Mouse (Mus musculus): Measurements from ENCODE around the gene Spred2. TPM values are rescaled to one million over a fixed set of nuclear protein-coding genes. Genes with fewer than 3 reads are reported as not detected.

Gene Spred2
- polyA plus RNA-seq, 1 experiment from 2014 or later: 4.1 TPM

- no peak overlapping the region for H3K4me3 ChIP-seq (ENCODE audit: control insufficient read depth in 1 of 2, insufficient read depth in 1 of 2, low read depth in 1 of 2, low read length in 2 of 2)
- no peaks in the 10 kb centered on the region for H3K27me3 ChIP-seq (ENCODE audit: control insufficient read depth, insufficient read depth, low read length)
- ATAC-seq (ENCODE audit: insufficient number of reproducible peaks, insufficient read depth, low FRiP score, low read depth): no peak
- H3K4me2 ChIP-seq (ENCODE audit: low read length): no peak overlapping the region
- peaks cover 6 to 21% of the 10 kb centered on the region in 2 experiments; a peak in 3 of 4 replicates for H3K4me1 ChIP-seq (ENCODE audit: control insufficient read depth in 2 of 2, insufficient read depth in 2 of 2, low read length in 2 of 2)
- 0 out of 2 replicates have a peak, but pooled peaks cover 4% of the 10 kb centered on the region for H3K36me3 ChIP-seq (ENCODE audit: control insufficient read depth, insufficient read depth, low read length)
- no peaks in the 10 kb centered on the region for H3K9me3 ChIP-seq (ENCODE audit: control insufficient read depth, low read length)
- no peak overlapping the region for H3K27ac ChIP-seq (replicated peaks in 1 of 2; ENCODE audit: control insufficient read depth in 1 of 2, insufficient read depth in 1 of 2, low read depth in 2 of 2, low read length in 2 of 2)
- no peak overlapping the region for H3K9ac ChIP-seq (ENCODE audit: low read length)
- WGBS: 90% methylated on average over 6 of the region's 6 CpGs
Measured at GRCm38 (mm10) chr11:19944701-19945100, 20.5 kb downstream of the Spred2 start.

DNA sequence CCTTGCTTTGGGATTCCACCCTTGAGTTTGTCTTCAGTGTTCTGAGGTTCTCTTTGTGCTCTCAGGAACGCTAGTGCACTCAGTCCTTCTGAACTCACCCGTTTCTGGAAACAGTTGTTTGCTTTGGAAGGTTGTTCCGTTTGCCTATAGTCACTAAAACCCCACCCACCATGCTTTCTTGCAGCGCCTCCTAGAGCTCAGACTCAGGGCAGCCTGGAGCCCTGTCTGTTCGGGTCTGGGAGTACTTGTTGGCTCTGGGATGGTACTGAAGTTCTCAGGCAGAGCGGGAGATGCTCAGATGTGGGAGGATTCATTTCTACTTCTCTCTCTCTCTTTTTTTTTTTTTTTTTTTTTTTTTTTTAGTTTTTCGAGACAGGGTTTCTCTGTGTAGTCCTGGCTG, 22.5 kb downstream of the Spred2 start:
- 85% methylated on average over 6 of the region's 7 CpGs for WGBS
- Histone ChIP-seq H3K9ac (ENCODE audit: low read length) (no peak overlapping the region), H3K9me3 (ENCODE audit: control insufficient read depth, low read length) (no peaks in the 10 kb centered on the region)

GRCm38 (mm10) chr11:19947626-19948135, 23.5 kb downstream of the Spred2 start:
- 73% methylated on average over 7 of the region's 7 CpGs for WGBS

More for the DNA sequence above, 22.5 kb downstream of the Spred2 start:
- ATAC-seq (ENCODE audit: insufficient number of reproducible peaks, insufficient read depth, low FRiP score, low read depth): no peak
- Histone ChIP-seq H3K4me2 (ENCODE audit: low read length) (no peak overlapping the region), H3K4me3 (ENCODE audit: control insufficient read depth in 1 of 2, insufficient read depth in 1 of 2, low read depth in 1 of 2, low read length in 2 of 2) (no peak overlapping the region), H3K36me3 (ENCODE audit: control insufficient read depth, insufficient read depth, low read length) (no peaks in the 10 kb centered on the region), H3K27me3 (ENCODE audit: control insufficient read depth, insufficient read depth, low read length) (no peaks in the 10 kb centered on the region), H3K27ac (replicated peaks in 1 of 2; ENCODE audit: control insufficient read depth in 1 of 2, insufficient read depth in 1 of 2, low read depth in 2 of 2, low read length in 2 of 2) (no peak overlapping the region), H3K4me1 (ENCODE audit: control insufficient read depth in 2 of 2, insufficient read depth in 2 of 2, low read length in 2 of 2) (peaks cover 13 to 31% of the 10 kb centered on the region in 2 experiments; a peak in 3 of 4 replicates)

GRCm38 (mm10) chr11:19949725-19950124, 25.6 kb downstream of the Spred2 start:
- H3K4me1 ChIP-seq (ENCODE audit: control insufficient read depth in 2 of 2, insufficient read depth in 2 of 2, low read length in 2 of 2): peaks cover 21 to 43% of the 10 kb centered on the region in 2 experiments

More at GRCm38 (mm10) chr11:19947626-19948135, 23.5 kb downstream of the Spred2 start:
- H3K36me3 ChIP-seq (ENCODE audit: control insufficient read depth, insufficient read depth, low read length): no peaks in the 10 kb centered on the region
- H3K4me1 ChIP-seq (ENCODE audit: control insufficient read depth in 2 of 2, insufficient read depth in 2 of 2, low read length in 2 of 2): peaks cover 15 to 37% of the 10 kb centered on the region in 2 experiments
- no peaks in the 10 kb centered on the region for H3K27me3 ChIP-seq (ENCODE audit: control insufficient read depth, insufficient read depth, low read length)
- no peak for ATAC-seq (ENCODE audit: insufficient number of reproducible peaks, insufficient read depth, low FRiP score, low read depth)
- no peak overlapping the region for H3K4me2 ChIP-seq (ENCODE audit: low read length)
- H3K9me3 ChIP-seq (ENCODE audit: control insufficient read depth, low read length): no peaks in the 10 kb centered on the region
- no peak overlapping the region for H3K27ac ChIP-seq (replicated peaks in 1 of 2; ENCODE audit: control insufficient read depth in 1 of 2, insufficient read depth in 1 of 2, low read depth in 2 of 2, low read length in 2 of 2)
- H3K4me3 ChIP-seq (ENCODE audit: control insufficient read depth in 1 of 2, insufficient read depth in 1 of 2, low read depth in 1 of 2, low read length in 2 of 2): no peak overlapping the region
- H3K9ac ChIP-seq (ENCODE audit: low read length): no peak overlapping the region

GRCm38 (mm10) chr11:19950169-19950568, 26.0 kb downstream of the Spred2 start:
- Histone ChIP-seq H3K4me3 (ENCODE audit: control insufficient read depth in 1 of 2, insufficient read depth in 1 of 2, low read depth in 1 of 2, low read length in 2 of 2) (no peak overlapping the region), H3K27ac (replicated peaks in 1 of 2; ENCODE audit: control insufficient read depth in 1 of 2, insufficient read depth in 1 of 2, low read depth in 2 of 2, low read length in 2 of 2) (peak overlapping the region in 1 of 2 experiments; percentile 1; a peak in 1 of 4 replicates), H3K4me2 (ENCODE audit: low read length) (no peak overlapping the region), H3K36me3 (ENCODE audit: control insufficient read depth, insufficient read depth, low read length) (no peaks in the 10 kb centered on the region), H3K9ac (ENCODE audit: low read length) (peak overlapping the region; percentile 21; the same call in 1 of the 2 replicates), H3K4me1 (ENCODE audit: control insufficient read depth in 2 of 2, insufficient read depth in 2 of 2, low read length in 2 of 2) (peaks cover 22 to 43% of the 10 kb centered on the region in 2 experiments), H3K9me3 (ENCODE audit: control insufficient read depth, low read length) (no peaks in the 10 kb centered on the region), H3K27me3 (ENCODE audit: control insufficient read depth, insufficient read depth, low read length) (no peaks in the 10 kb centered on the region)
- WGBS: 52% methylated on average over 8 of the region's 8 CpGs
- ATAC-seq (ENCODE audit: insufficient number of reproducible peaks, insufficient read depth, low FRiP score, low read depth): no peak

More at GRCm38 (mm10) chr11:19949725-19950124, 25.6 kb downstream of the Spred2 start:
- H3K27ac ChIP-seq (replicated peaks in 1 of 2; ENCODE audit: control insufficient read depth in 1 of 2, insufficient read depth in 1 of 2, low read depth in 2 of 2, low read length in 2 of 2): peak overlapping the region in 1 of 2 experiments; percentile 1; a peak in 1 of 4 replicates
- no peak overlapping the region for H3K4me2 ChIP-seq (ENCODE audit: low read length)
- no peaks in the 10 kb centered on the region for H3K27me3 ChIP-seq (ENCODE audit: control insufficient read depth, insufficient read depth, low read length)
- no peaks in the 10 kb centered on the region for H3K36me3 ChIP-seq (ENCODE audit: control insufficient read depth, insufficient read depth, low read length)
- no peaks in the 10 kb centered on the region for H3K9me3 ChIP-seq (ENCODE audit: control insufficient read depth, low read length)
- no peak overlapping the region for H3K9ac ChIP-seq (ENCODE audit: low read length)
- H3K4me3 ChIP-seq (ENCODE audit: control insufficient read depth in 1 of 2, insufficient read depth in 1 of 2, low read depth in 1 of 2, low read length in 2 of 2): no peak overlapping the region
- no peak for ATAC-seq (ENCODE audit: insufficient number of reproducible peaks, insufficient read depth, low FRiP score, low read depth)
- WGBS: 73% methylated on average over 5 of the region's 5 CpGs

DNA sequence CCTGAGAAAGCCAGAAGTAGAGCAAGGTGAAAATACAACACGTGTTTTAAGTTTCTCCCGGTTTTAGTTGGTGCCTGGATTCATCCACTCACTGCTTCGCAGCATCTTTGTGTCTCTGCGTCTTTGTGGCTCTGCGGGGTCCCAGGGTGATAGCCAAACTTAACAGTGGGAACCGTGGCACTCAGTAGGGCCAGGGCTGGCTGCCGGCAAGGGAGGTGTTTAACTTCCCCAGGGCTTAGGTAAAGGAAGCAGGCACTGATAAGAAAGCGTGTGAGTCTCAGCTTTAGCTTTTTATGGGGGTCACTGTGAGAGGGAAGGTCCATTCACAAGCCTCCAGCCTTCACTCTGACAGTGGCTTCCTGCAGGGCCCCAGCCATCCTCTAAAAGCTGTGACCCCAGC, 28.8 kb downstream of the Spred2 start:
- Histone ChIP-seq H3K9me3 (ENCODE audit: control insufficient read depth, low read length) (no peaks in the 10 kb centered on the region), H3K4me1 (ENCODE audit: control insufficient read depth in 2 of 2, insufficient read depth in 2 of 2, low read length in 2 of 2) (peaks cover 17 to 36% of the 10 kb centered on the region in 2 experiments), H3K27me3 (ENCODE audit: control insufficient read depth, insufficient read depth, low read length) (no peaks in the 10 kb centered on the region), H3K27ac (replicated peaks in 1 of 2; ENCODE audit: control insufficient read depth in 1 of 2, insufficient read depth in 1 of 2, low read depth in 2 of 2, low read length in 2 of 2) (no peak overlapping the region), H3K4me3 (ENCODE audit: control insufficient read depth in 1 of 2, insufficient read depth in 1 of 2, low read depth in 1 of 2, low read length in 2 of 2) (no peak overlapping the region), H3K9ac (ENCODE audit: low read length) (no peak overlapping the region), H3K36me3 (ENCODE audit: control insufficient read depth, insufficient read depth, low read length) (no peaks in the 10 kb centered on the region), H3K4me2 (ENCODE audit: low read length) (no peak overlapping the region)
- whole genome bisulfite sequencing: 14% methylated on average over 8 of the region's 8 CpGs
- ATAC-seq (ENCODE audit: insufficient number of reproducible peaks, insufficient read depth, low FRiP score, low read depth): no peak

DNA sequence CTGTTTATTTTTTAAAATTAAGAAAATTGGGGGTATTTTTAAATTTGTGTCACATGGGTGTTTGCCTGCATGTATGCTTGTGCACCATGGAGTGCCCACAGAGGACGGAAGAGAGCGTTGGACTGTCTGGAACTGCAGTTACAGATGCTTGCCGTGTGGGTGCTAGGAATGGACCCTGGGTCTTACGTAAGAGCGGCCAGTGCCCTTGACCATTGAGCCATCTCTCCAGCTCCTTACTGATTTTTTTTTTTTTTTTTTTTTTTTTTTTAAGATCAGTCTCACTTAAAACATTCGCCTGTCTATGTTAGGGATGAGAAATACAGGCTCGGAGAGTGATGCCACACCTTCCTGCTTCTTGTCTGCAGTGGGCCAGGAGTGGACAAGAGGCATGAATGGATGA, 29.7 kb downstream of the Spred2 start:
- WGBS: 96% methylated on average over 7 of the region's 7 CpGs
- Histone ChIP-seq H3K36me3 (ENCODE audit: control insufficient read depth, insufficient read depth, low read length) (no peaks in the 10 kb centered on the region), H3K27ac (replicated peaks in 1 of 2; ENCODE audit: control insufficient read depth in 1 of 2, insufficient read depth in 1 of 2, low read depth in 2 of 2, low read length in 2 of 2) (no peak overlapping the region), H3K4me3 (ENCODE audit: control insufficient read depth in 1 of 2, insufficient read depth in 1 of 2, low read depth in 1 of 2, low read length in 2 of 2) (no peak overlapping the region), H3K27me3 (ENCODE audit: control insufficient read depth, insufficient read depth, low read length) (no peaks in the 10 kb centered on the region), H3K4me1 (ENCODE audit: control insufficient read depth in 2 of 2, insufficient read depth in 2 of 2, low read length in 2 of 2) (peaks cover 17 to 32% of the 10 kb centered on the region in 2 experiments), H3K9ac (ENCODE audit: low read length) (no peak overlapping the region), H3K9me3 (ENCODE audit: control insufficient read depth, low read length) (no peaks in the 10 kb centered on the region), H3K4me2 (ENCODE audit: low read length) (no peak overlapping the region)
- no peak for ATAC-seq (ENCODE audit: insufficient number of reproducible peaks, insufficient read depth, low FRiP score, low read depth)

GRCm38 (mm10) chr11:19955069-19955468, 30.9 kb downstream of the Spred2 start:
- WGBS: 77% methylated on average over 9 of the region's 9 CpGs
- no peak for ATAC-seq (ENCODE audit: insufficient number of reproducible peaks, insufficient read depth, low FRiP score, low read depth)

More at GRCm38 (mm10) chr11:19955069-19955468, 30.9 kb downstream of the Spred2 start:
- no peaks in the 10 kb centered on the region for H3K9me3 ChIP-seq (ENCODE audit: control insufficient read depth, low read length)
- H3K27ac ChIP-seq (replicated peaks in 1 of 2; ENCODE audit: control insufficient read depth in 1 of 2, insufficient read depth in 1 of 2, low read depth in 2 of 2, low read length in 2 of 2): no peak overlapping the region
- no peak overlapping the region for H3K9ac ChIP-seq (ENCODE audit: low read length)
- H3K4me2 ChIP-seq (ENCODE audit: low read length): no peak overlapping the region
- peaks cover 17 to 24% of the 10 kb centered on the region in 2 experiments for H3K4me1 ChIP-seq (ENCODE audit: control insufficient read depth in 2 of 2, insufficient read depth in 2 of 2, low read length in 2 of 2)
- H3K36me3 ChIP-seq (ENCODE audit: control insufficient read depth, insufficient read depth, low read length): no peaks in the 10 kb centered on the region
- H3K4me3 ChIP-seq (ENCODE audit: control insufficient read depth in 1 of 2, insufficient read depth in 1 of 2, low read depth in 1 of 2, low read length in 2 of 2): no peak overlapping the region
- no peaks in the 10 kb centered on the region for H3K27me3 ChIP-seq (ENCODE audit: control insufficient read depth, insufficient read depth, low read length)

Measured in heart, embryonic 14.5 days (tissue).